Mouse (Mus musculus) brain, embryonic 14.5 days (tissue): ENCODE measurements around the gene Grcc10. TPM values are rescaled to one million over a fixed set of nuclear protein-coding genes. Genes with fewer than 3 reads are reported as not detected.

Experiments
- DNase-seq: peaks from one replicate; pipeline ENCODE4 v3.0.0-alpha.2; 2011; ENCODE audit warnings: low read depth
- CTCF ChIP-seq: fragments of 200-500 bp; IDR thresholded peaks from 2 replicates; pipeline ENCODE4 v1.5.1; 2012; ENCODE audit warnings: inconsistent platforms, mild to moderate bottlenecking, moderate library complexity, borderline replicate concordance; ENCODE audit not compliant: insufficient read depth, insufficient read length; ENCODE audit errors: extremely low read depth
- POLR2A ChIP-seq: fragments of 200-500 bp; IDR thresholded peaks from 2 replicates; pipeline ENCODE4 v1.6.1; 2012; ENCODE audit warnings: mild to moderate bottlenecking, inconsistent platforms, borderline replicate concordance; ENCODE audit not compliant: poor library complexity, insufficient read depth, insufficient read length, severe bottlenecking; ENCODE audit errors: extremely low read depth
- polyA plus RNA-seq: library from polyadenylated mRNA; depleted of rRNA; stranded (reverse); fragments of >200 nt; gene quantifications from 2 replicates; pipeline ENCODE4 v1.2.3, GENCODE M21; 2012; rRNA removed

Grcc10 gene
- polyA plus RNA-seq, 1 experiment, result 429 TPM

- TF ChIP-seq POLR2A (no peak), CTCF (peak; percentile 84)
- DNase-seq, result peak; percentile 72
These were observed 38.4 kb downstream of the Grcc10 start for GRCm38 (mm10) chr6:124702784-124703103.

- TF ChIP-seq CTCF (no peak), POLR2A (no peak)
- no peak for DNase-seq
These were observed 38.9 kb downstream of the Grcc10 start for GRCm38 (mm10) chr6:124702102-124702783.

- DNase-seq, result peak; percentile 40
- TF ChIP-seq CTCF, result no peak; the same call in 1 of the 2 replicates
- TF ChIP-seq POLR2A, result no peak
These were observed 39.8 kb downstream of the Grcc10 start for GRCm38 (mm10) chr6:124701338-124701737.

- TF ChIP-seq CTCF (no peak), POLR2A (no peak)
- DNase-seq, result no peak
These were observed 41.1 kb downstream of the Grcc10 start for GRCm38 (mm10) chr6:124699962-124700610.

- DNase-seq, result no peak
- TF ChIP-seq POLR2A (no peak), CTCF (no peak)
These were observed 41.8 kb downstream of the Grcc10 start for GRCm38 (mm10) chr6:124699366-124699765.

- TF ChIP-seq CTCF (no peak), POLR2A (no peak)
- DNase-seq, result no peak
These were observed 42.4 kb downstream of the Grcc10 start for GRCm38 (mm10) chr6:124698751-124699150.

- no peak for DNase-seq
- TF ChIP-seq POLR2A (no peak), CTCF (no peak)
These were observed 44.6 kb downstream of the Grcc10 start for GRCm38 (mm10) chr6:124696441-124697150.

GRCm38 (mm10) chr6:124694166-124694955 is 46.8 kb downstream of the Grcc10 start:
- peak; percentile 86 for DNase-seq
- TF ChIP-seq POLR2A (no peak), CTCF (no peak)

- TF ChIP-seq POLR2A (no peak), CTCF (no peak)
- no peak for DNase-seq
These were observed 47.8 kb downstream of the Grcc10 start for GRCm38 (mm10) chr6:124693243-124693981.

GRCm38 (mm10) chr6:124690517-124690916 is 50.7 kb downstream of the Grcc10 start:
- DNase-seq, result no peak
- TF ChIP-seq CTCF, result no peak
- no peak for TF ChIP-seq POLR2A

Other genes starting within 250 kb of the Grcc10 start
- 0.04 and 0.10 TPM in 2 replicates for gene C1rl, start 248.3 kb downstream of the Grcc10 start, polyA plus RNA-seq
- gene C1ra, start 229.0 kb downstream of the Grcc10 start, polyA plus RNA-seq, result 0.15 and 0.22 TPM in 2 replicates
- 0.54 and 0.57 TPM in 2 replicates for gene C1s1, start 199.0 kb downstream of the Grcc10 start, polyA plus RNA-seq
- not detected in 2 replicates for gene C1rb, start 171.1 kb downstream of the Grcc10 start, polyA plus RNA-seq
- gene C1s2, start 105.3 kb downstream of the Grcc10 start, polyA plus RNA-seq, result 0.31 and 0.32 TPM in 2 replicates
- gene Lpcat3, start 78.3 kb downstream of the Grcc10 start, polyA plus RNA-seq, result 54.8 and 58.7 TPM in 2 replicates
- gene Emg1, start 29.2 kb downstream of the Grcc10 start, polyA plus RNA-seq, result 95.2 and 132 TPM in 2 replicates
- gene Phb2, start 29.0 kb downstream of the Grcc10 start, polyA plus RNA-seq, result 168 and 174 TPM in 2 replicates
- gene Ptpn6, start 2.7 kb downstream of the Grcc10 start, polyA plus RNA-seq, result 2.6 and 2.9 TPM in 2 replicates
- not detected in 2 replicates for gene Gm45234, start 14.6 kb upstream of the Grcc10 start, polyA plus RNA-seq
- gene Atn1, start 15.2 kb upstream of the Grcc10 start, polyA plus RNA-seq, result 62.8 and 136 TPM in 2 replicates
- 48.6 and 69.6 TPM in 2 replicates for gene Eno2, start 28.3 kb upstream of the Grcc10 start, polyA plus RNA-seq
- gene Lrrc23, start 38.4 kb upstream of the Grcc10 start, polyA plus RNA-seq, result 5.6 and 8.7 TPM in 2 replicates
- gene Spsb2, start 67.3 kb upstream of the Grcc10 start, polyA plus RNA-seq, result 5.3 and 5.7 TPM in 2 replicates
- gene Tpi1, start 72.9 kb upstream of the Grcc10 start, polyA plus RNA-seq, result 318 and 333 TPM in 2 replicates
- gene Usp5, start 88.1 kb upstream of the Grcc10 start, polyA plus RNA-seq, result 157 and 162 TPM in 2 replicates
- gene Cdca3, start 88.2 kb upstream of the Grcc10 start, polyA plus RNA-seq, result 49.5 and 122 TPM in 2 replicates
- 1.9 and 2.6 TPM in 2 replicates for gene Gnb3, start 98.9 kb upstream of the Grcc10 start, polyA plus RNA-seq
- gene P3h3, start 116.4 kb upstream of the Grcc10 start, polyA plus RNA-seq, result 123 and 173 TPM in 2 replicates
- gene Gpr162, start 122.6 kb upstream of the Grcc10 start, polyA plus RNA-seq, result 107 and 117 TPM in 2 replicates
- 0.09 and 0.14 TPM in 2 replicates for gene Cd4, start 146.8 kb upstream of the Grcc10 start, polyA plus RNA-seq
- 3.8 and 4.5 TPM in 2 replicates for gene Lag3, start 170.3 kb upstream of the Grcc10 start, polyA plus RNA-seq
- 2,630 and 3,258 TPM in 2 replicates for gene Ptms, start 178.7 kb upstream of the Grcc10 start, polyA plus RNA-seq
- 551 and 626 TPM in 2 replicates for gene Mlf2, start 190.0 kb upstream of the Grcc10 start, polyA plus RNA-seq
- gene Cops7a, start 224.2 kb upstream of the Grcc10 start, polyA plus RNA-seq, result 130 and 170 TPM in 2 replicates